Mouse (Mus musculus) hindbrain, embryonic 13.5 days (tissue): ENCODE measurements at regions not wholly inside any gene's neighbourhood (a gene's known extent, or its start where the extent isn't known, plus 50 kb on each side); places are given as distances from the start of the nearest gene placed in this dataset.

Source experiments
- ATAC-seq: fragments of 200-750 bp; cut with Nextera tagmentation; 2 replicates; pipeline ENCODE4 v1.8.0; 2017; ENCODE audit warnings: moderate TSS enrichment; ENCODE audit not compliant: low FRiP score
- H3K27ac ChIP-seq: fragments of 300-500 bp; sonication (generic); 2 replicates; pipeline ENCODE4 v1.5.1; 2015; ENCODE audit warnings: inconsistent platforms, mild to moderate bottlenecking, moderate library complexity
- H3K27me3 ChIP-seq: fragments of 300-500 bp; sonication (generic); 2 replicates; pipeline ENCODE4 v1.6.1; 2015; ENCODE audit warnings: mild to moderate bottlenecking, inconsistent platforms
- H3K36me3 ChIP-seq: fragments of 300-500 bp; sonication (generic); 2 replicates; pipeline ENCODE4 v1.6.1; 2015; ENCODE audit warnings: mild to moderate bottlenecking, inconsistent platforms
- H3K4me1 ChIP-seq: fragments of 300-500 bp; sonication (generic); replicated peaks from 2 replicates; pipeline ENCODE4 v1.6.1; 2015; ENCODE audit warnings: inconsistent platforms
- H3K4me2 ChIP-seq: fragments of 300-500 bp; sonication (generic); 2 replicates; pipeline ENCODE4 v1.6.1; 2015; ENCODE audit warnings: inconsistent platforms, mild to moderate bottlenecking, moderate library complexity
- H3K4me3 ChIP-seq: fragments of 300-500 bp; sonication (generic); 2 replicates; pipeline ENCODE4 v1.5.1; 2015; ENCODE audit warnings: mild to moderate bottlenecking, inconsistent platforms
- H3K9ac ChIP-seq: fragments of 300-500 bp; sonication (generic); 2 replicates; pipeline ENCODE4 v1.6.1; 2015; ENCODE audit warnings: mild to moderate bottlenecking, inconsistent platforms
- H3K9me3 ChIP-seq: fragments of 300-500 bp; sonication (generic); 2 replicates; pipeline ENCODE4 v1.6.1; 2016; ENCODE audit warnings: inconsistent platforms
- WGBS: fragments of 180-500 bp; shearing (Covaris S2); methylation state at CpG from one replicate; pipeline ENCODE4 v1.1.7; 2015; 5-methylcytosine and 5-hydroxymethylcytosine counted together

DNA sequence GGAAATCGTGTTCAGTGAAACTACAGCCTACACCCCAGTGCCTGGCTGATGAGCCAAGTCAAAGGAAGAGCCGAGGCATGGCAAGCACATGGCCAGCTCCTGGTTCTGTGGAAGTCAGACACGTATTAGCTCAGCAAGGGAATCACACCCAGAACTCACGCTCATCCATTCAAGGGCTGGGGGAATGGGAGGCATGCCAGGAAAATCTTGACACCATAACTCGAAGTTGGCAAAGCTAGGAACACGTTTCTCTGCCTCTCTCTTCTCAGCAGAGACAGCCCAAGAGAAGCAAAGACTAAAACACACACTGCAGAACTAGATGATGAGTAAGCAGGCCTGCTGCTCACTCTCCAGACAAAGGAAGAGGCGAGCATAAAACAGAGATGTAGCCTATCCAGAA is 53.5 kb upstream of the Ypel5 start:
- Histone ChIP-seq H3K4me3 (no peak overlapping the region), H3K27me3 (0 out of 2 replicates have a peak, but pooled peaks cover 7% of the 10 kb centered on the region), H3K4me2 (no peak overlapping the region), H3K9me3 (no peaks in the 10 kb centered on the region), H3K36me3 (no peaks in the 10 kb centered on the region), H3K9ac (no peak overlapping the region), H3K27ac (no peak overlapping the region), H3K4me1 (no peaks in the 10 kb centered on the region)
- 64% methylated on average over 7 of the region's 7 CpGs for WGBS
- ATAC-seq, result no peak

DNA sequence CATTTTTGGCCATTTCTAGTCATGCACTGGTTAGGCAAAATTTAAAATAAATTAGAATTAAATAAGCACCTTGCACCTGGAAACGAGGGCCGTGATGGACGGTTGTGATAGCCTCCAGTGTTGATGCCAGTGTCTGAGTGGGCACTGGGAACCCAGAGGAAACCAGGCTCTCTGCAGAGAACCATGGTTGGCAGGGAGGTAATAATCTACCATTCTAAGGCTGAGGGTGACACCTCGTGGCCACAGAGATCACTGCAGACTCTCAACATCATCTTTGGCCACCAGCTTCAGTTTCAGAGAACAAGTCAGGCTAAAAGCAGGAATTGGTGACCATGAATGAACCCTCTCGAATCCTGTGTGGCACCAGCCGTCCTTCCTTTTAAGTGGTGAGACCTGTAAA is 54.5 kb upstream of the Ypel5 start:
- H3K4me3 ChIP-seq, result no peak overlapping the region
- ATAC-seq, result no peak
- H3K27me3 ChIP-seq, result 0 out of 2 replicates have a peak, but pooled peaks cover 7% of the 10 kb centered on the region
- no peak overlapping the region for H3K27ac ChIP-seq
- no peak overlapping the region for H3K4me2 ChIP-seq
- no peaks in the 10 kb centered on the region for H3K4me1 ChIP-seq
- no peak overlapping the region for H3K9ac ChIP-seq
- H3K9me3 ChIP-seq, result no peaks in the 10 kb centered on the region
- H3K36me3 ChIP-seq, result no peaks in the 10 kb centered on the region
- 27% methylated on average over 6 of the region's 6 CpGs for WGBS

GRCm38 (mm10) chr17:72768266-72768665 is 68.0 kb upstream of the Ypel5 start:
- H3K27me3 ChIP-seq, result no peaks in the 10 kb centered on the region
- no peak for ATAC-seq
- no peaks in the 10 kb centered on the region for H3K4me1 ChIP-seq
- no peak overlapping the region for H3K9ac ChIP-seq
- no peak overlapping the region for H3K4me3 ChIP-seq
- H3K27ac ChIP-seq, result no peak overlapping the region
- WGBS, result 82% methylated on average over 4 of the region's 4 CpGs
- H3K4me2 ChIP-seq, result no peak overlapping the region
- H3K36me3 ChIP-seq, result no peaks in the 10 kb centered on the region
- no peaks in the 10 kb centered on the region for H3K9me3 ChIP-seq

DNA sequence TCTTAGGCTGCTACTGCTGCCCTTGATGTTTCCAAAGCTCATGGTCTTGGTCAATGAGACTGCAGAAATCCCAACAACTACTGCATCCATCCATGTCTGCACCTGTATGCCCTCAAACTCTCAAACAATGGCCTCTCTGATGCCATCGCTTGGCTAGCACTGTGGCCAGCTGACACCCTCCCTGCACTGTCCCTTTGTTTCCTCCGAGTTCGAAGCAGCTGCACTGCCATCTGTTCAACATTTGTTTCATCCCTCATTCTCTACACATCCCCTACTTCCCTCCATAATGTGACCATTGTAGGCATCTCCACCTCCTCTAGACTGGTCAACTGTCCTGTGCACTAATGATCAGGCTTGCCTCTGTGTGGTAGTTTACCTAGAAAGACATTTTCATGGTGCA is 75.3 kb upstream of the Ypel5 start:
- Histone ChIP-seq H3K9ac (no peak overlapping the region), H3K4me3 (no peak overlapping the region), H3K4me2 (no peak overlapping the region), H3K9me3 (no peaks in the 10 kb centered on the region), H3K4me1 (0 out of 2 replicates have a peak, but pooled peaks cover 4% of the 10 kb centered on the region), H3K27ac (no peak overlapping the region), H3K36me3 (no peaks in the 10 kb centered on the region), H3K27me3 (no peaks in the 10 kb centered on the region)
- ATAC-seq, result 0 out of 2 replicates have a peak, but pooled peaks have one; percentile 46
- WGBS, result 50% methylated on average over 3 of the region's 3 CpGs

- Histone ChIP-seq H3K4me2 (no peak overlapping the region), H3K4me1 (no peaks in the 10 kb centered on the region), H3K27me3 (no peaks in the 10 kb centered on the region), H3K9ac (no peak overlapping the region), H3K4me3 (no peak overlapping the region), H3K9me3 (no peaks in the 10 kb centered on the region), H3K27ac (no peak overlapping the region), H3K36me3 (no peaks in the 10 kb centered on the region)
- WGBS, result 76% methylated on average over 4 of the region's 4 CpGs
- ATAC-seq, result no peak
These were observed 89.8 kb upstream of the Ypel5 start for GRCm38 (mm10) chr17:72746411-72746810.

DNA sequence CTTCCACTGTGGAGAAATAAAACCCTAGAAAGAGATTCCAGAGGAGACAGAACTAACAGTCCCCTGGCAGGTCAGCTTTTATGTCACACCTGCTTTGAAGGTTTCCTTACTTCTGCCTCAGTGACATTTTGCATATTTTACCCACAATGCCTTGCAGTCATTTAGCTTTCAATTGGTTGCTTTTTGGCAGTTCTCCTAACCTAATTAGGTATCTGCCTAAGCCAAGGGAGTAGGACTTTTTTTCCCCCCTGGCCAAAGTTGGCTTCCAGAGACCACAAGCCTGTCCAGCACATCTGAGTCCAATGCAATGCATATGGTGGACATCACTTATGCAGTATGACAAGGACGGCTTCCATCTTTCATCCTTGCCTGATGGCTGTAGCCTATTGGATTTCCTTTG is 103.2 kb upstream of the Ypel5 start:
- H3K4me2 ChIP-seq, result no peak overlapping the region
- no peak overlapping the region for H3K9ac ChIP-seq
- 97% methylated on average over 1 of the region's 1 CpGs for WGBS
- H3K36me3 ChIP-seq, result no peaks in the 10 kb centered on the region
- no peak for ATAC-seq
- no peak overlapping the region for H3K4me3 ChIP-seq
- H3K27ac ChIP-seq, result no peak overlapping the region
- H3K27me3 ChIP-seq, result no peaks in the 10 kb centered on the region
- no peaks in the 10 kb centered on the region for H3K4me1 ChIP-seq
- no peaks in the 10 kb centered on the region for H3K9me3 ChIP-seq

GRCm38 (mm10) chr17:72731691-72732090 is 104.6 kb upstream of the Ypel5 start:
- H3K27me3 ChIP-seq, result no peaks in the 10 kb centered on the region
- no peak for ATAC-seq
- no peak overlapping the region for H3K4me3 ChIP-seq
- WGBS, result 90% methylated on average over 6 of the region's 6 CpGs
- no peak overlapping the region for H3K27ac ChIP-seq
- H3K9me3 ChIP-seq, result no peaks in the 10 kb centered on the region
- H3K36me3 ChIP-seq, result no peaks in the 10 kb centered on the region
- H3K4me2 ChIP-seq, result no peak overlapping the region
- H3K4me1 ChIP-seq, result no peaks in the 10 kb centered on the region
- no peak overlapping the region for H3K9ac ChIP-seq

GRCm38 (mm10) chr17:72731175-72731574 is 105.1 kb upstream of the Ypel5 start:
- Histone ChIP-seq H3K4me1 (no peaks in the 10 kb centered on the region), H3K4me2 (no peak overlapping the region), H3K9me3 (no peaks in the 10 kb centered on the region), H3K4me3 (no peak overlapping the region), H3K27me3 (no peaks in the 10 kb centered on the region), H3K36me3 (no peaks in the 10 kb centered on the region), H3K27ac (no peak overlapping the region), H3K9ac (no peak overlapping the region)
- WGBS, result 66% methylated on average over 5 of the region's 5 CpGs
- no peak for ATAC-seq

DNA sequence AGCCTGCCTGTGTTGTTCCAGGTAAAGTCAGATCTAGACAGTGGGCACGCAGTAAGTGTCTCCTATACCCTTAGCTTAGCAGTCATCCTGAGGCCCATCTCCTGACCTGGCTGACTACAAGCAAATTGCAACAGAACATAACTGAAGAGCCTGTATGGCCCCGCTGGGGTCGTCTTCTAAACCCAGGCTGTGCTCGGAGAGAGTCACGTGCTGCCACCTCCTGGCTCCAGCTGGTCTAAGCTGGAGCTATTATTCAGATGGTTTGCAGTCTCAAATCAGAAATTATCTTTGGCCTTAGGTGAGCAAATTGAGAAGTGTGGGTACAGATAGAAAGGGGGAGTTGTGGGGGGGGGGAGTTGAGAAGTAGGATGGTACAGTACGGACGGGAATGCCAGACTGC is 115.5 kb upstream of the Ypel5 start:
- Histone ChIP-seq H3K27ac (no peak overlapping the region), H3K9ac (no peak overlapping the region; the same call in 1 of the 2 replicates), H3K27me3 (no peaks in the 10 kb centered on the region), H3K36me3 (no peaks in the 10 kb centered on the region), H3K9me3 (no peaks in the 10 kb centered on the region), H3K4me2 (no peak overlapping the region), H3K4me3 (no peak overlapping the region), H3K4me1 (0 out of 2 replicates have a peak, but pooled peaks cover 4% of the 10 kb centered on the region)
- ATAC-seq, result no peak
- WGBS, result 57% methylated on average over 7 of the region's 7 CpGs

GRCm38 (mm10) chr17:72719618-72720017 is 115.2 kb upstream of the Alk start:
- no peak for ATAC-seq

GRCm38 (mm10) chr17:72691630-72692029 is 87.2 kb upstream of the Alk start:
- no peak for ATAC-seq
- WGBS, result 71% methylated on average over 7 of the region's 7 CpGs
- Histone ChIP-seq H3K27ac (no peak overlapping the region), H3K4me1 (no peaks in the 10 kb centered on the region), H3K36me3 (no peaks in the 10 kb centered on the region), H3K27me3 (no peaks in the 10 kb centered on the region), H3K4me2 (no peak overlapping the region), H3K9me3 (no peaks in the 10 kb centered on the region), H3K4me3 (no peak overlapping the region), H3K9ac (no peak overlapping the region)

More at GRCm38 (mm10) chr17:72719618-72720017, 115.2 kb upstream of the Alk start:
- 0 out of 2 replicates have a peak, but pooled peaks cover 4% of the 10 kb centered on the region for H3K4me1 ChIP-seq
- H3K27ac ChIP-seq, result no peak overlapping the region
- no peaks in the 10 kb centered on the region for H3K27me3 ChIP-seq
- 52% methylated on average over 4 of the region's 4 CpGs for WGBS
- no peaks in the 10 kb centered on the region for H3K36me3 ChIP-seq
- H3K4me2 ChIP-seq, result no peak overlapping the region
- H3K9me3 ChIP-seq, result no peaks in the 10 kb centered on the region
- no peak overlapping the region for H3K9ac ChIP-seq
- no peak overlapping the region for H3K4me3 ChIP-seq

- Histone ChIP-seq H3K9me3 (no peaks in the 10 kb centered on the region), H3K4me2 (no peak overlapping the region), H3K4me1 (no peaks in the 10 kb centered on the region), H3K4me3 (no peak overlapping the region), H3K36me3 (no peaks in the 10 kb centered on the region), H3K9ac (no peak overlapping the region), H3K27me3 (no peaks in the 10 kb centered on the region), H3K27ac (no peak overlapping the region)
- 88% methylated on average over 10 of the region's 10 CpGs for WGBS
- no peak for ATAC-seq
These were observed 85.2 kb upstream of the Alk start for GRCm38 (mm10) chr17:72689606-72690005.

- Histone ChIP-seq H3K4me3 (no peak overlapping the region), H3K27ac (no peak overlapping the region), H3K9ac (no peak overlapping the region), H3K4me2 (no peak overlapping the region), H3K4me1 (no peaks in the 10 kb centered on the region), H3K9me3 (no peaks in the 10 kb centered on the region), H3K27me3 (no peaks in the 10 kb centered on the region), H3K36me3 (no peaks in the 10 kb centered on the region)
- 86% methylated on average over 8 of the region's 8 CpGs for WGBS
- ATAC-seq, result no peak
These were observed 84.4 kb upstream of the Alk start for GRCm38 (mm10) chr17:72688800-72689199.
